Mouse (Mus musculus): ENCODE measurements around the gene Zbtb46. TPM values are rescaled to one million over a fixed set of nuclear protein-coding genes. Genes with fewer than 3 reads are reported as not detected.
A peak's percentile ranks its signal among the peaks of the same experiment; 100 is the strongest.

Gene Zbtb46
- polyA plus RNA-seq, 2 experiments, result 5.3 to 6.8 TPM

DNA sequence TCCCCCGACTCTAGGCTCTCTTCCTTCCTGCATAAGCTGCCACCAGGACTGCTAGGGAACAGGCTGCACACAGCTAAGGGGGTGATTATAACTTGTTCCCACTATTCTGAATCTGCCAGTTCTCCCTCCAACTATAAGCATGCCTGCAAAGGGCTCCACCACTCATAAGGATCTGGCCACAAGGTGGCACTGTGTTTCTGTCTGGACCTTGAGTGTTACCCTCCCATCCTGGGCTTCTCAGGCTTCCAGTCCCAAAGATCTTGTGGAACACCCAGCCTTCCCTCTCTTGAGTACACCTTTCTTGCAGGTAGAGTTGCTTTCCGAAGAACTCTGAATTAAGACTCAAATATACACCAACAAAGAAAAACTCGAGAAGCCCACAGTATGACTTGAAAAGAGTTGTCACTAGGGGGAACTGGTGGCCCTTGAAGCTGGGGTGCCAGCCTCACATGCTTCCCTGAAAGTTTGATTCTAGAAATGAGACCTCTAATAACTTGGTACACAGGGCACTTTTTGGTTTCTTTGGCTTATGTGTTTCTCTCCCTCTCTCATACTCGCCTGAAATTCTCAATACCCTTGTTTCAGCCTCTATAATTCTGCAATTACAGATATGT is 66.5 kb downstream of the Zbtb46 start:
- no peak overlapping the region for H3K4me2 ChIP-seq (ENCODE audit: low read depth)
- peaks cover 10% of the 10 kb centered on the region for H3K36me3 ChIP-seq (replicated peaks; ENCODE audit: control insufficient read depth, insufficient read depth, low read depth)
- DNase-seq (ENCODE audit: low read depth in 3 of 3, low spot score in 3 of 3), result peak; percentile 63 to 68 (median 63)
- no peaks in the 10 kb centered on the region for H3K27me3 ChIP-seq (ENCODE audit: control insufficient read depth, insufficient read depth, low read length)
- TF ChIP-seq EP300 (IDR thresholded peaks at IDR 0.05; ENCODE audit: low read depth) (no peak), CTCF (IDR thresholded peaks at IDR 0.05; ENCODE audit: low read depth) (peak; percentile 95)
- H3K27ac ChIP-seq, result no peak overlapping the region
- 32% methylated on average over 4 of the region's 4 CpGs for WGBS (ENCODE audit: insufficient replicate concordance)
- no peaks in the 10 kb centered on the region for H3K4me1 ChIP-seq (replicated peaks; ENCODE audit: control insufficient read depth in 2 of 2, insufficient read depth in 2 of 2, low read length in 1 of 2)
- peak; percentile 66 for ATAC-seq (ENCODE audit: insufficient read depth)
- no peak overlapping the region for H3K9ac ChIP-seq (replicated peaks)
- H3K9me3 ChIP-seq (ENCODE audit: control insufficient read depth, low read length), result no peaks in the 10 kb centered on the region
- no peak overlapping the region for H3K4me3 ChIP-seq (ENCODE audit: insufficient read depth in 1 of 2, low read depth in 2 of 2, low read length in 2 of 2)

DNA sequence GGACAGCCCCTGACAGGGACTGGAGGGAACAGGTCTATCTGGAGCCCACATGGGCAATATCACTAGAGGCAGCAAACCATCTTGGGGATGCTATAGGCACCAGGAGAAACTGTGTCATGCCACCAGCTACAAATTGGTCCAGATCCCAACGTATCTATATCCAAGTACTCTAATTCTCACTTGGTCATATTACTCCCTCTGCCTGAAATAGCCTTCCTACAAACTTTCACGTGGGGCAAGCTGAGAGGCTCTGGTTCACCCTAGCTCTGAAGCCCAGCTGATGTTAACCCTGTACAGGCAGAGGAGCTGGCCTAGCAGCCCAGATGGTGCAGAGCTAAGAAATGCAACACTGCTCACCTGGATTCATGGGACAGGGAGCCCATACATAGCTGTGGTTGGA is 67.7 kb downstream of the Zbtb46 start:
- H3K27ac ChIP-seq, result no peak overlapping the region
- H3K27me3 ChIP-seq (ENCODE audit: control insufficient read depth, insufficient read depth, low read length), result no peaks in the 10 kb centered on the region
- no peak overlapping the region for H3K4me3 ChIP-seq (ENCODE audit: insufficient read depth in 1 of 2, low read depth in 2 of 2, low read length in 2 of 2)
- TF ChIP-seq CTCF (IDR thresholded peaks at IDR 0.05; ENCODE audit: low read depth) (no peak), EP300 (IDR thresholded peaks at IDR 0.05; ENCODE audit: low read depth) (no peak)
- peaks cover 12% of the 10 kb centered on the region for H3K36me3 ChIP-seq (replicated peaks; ENCODE audit: control insufficient read depth, insufficient read depth, low read depth)
- H3K9me3 ChIP-seq (ENCODE audit: control insufficient read depth, low read length), result no peaks in the 10 kb centered on the region
- no peak for ATAC-seq (ENCODE audit: insufficient read depth)
- H3K9ac ChIP-seq (replicated peaks), result no peak overlapping the region
- H3K4me1 ChIP-seq (replicated peaks; ENCODE audit: control insufficient read depth in 2 of 2, insufficient read depth in 2 of 2, low read length in 1 of 2), result no peaks in the 10 kb centered on the region
- H3K4me2 ChIP-seq (ENCODE audit: low read depth), result no peak overlapping the region
- WGBS (ENCODE audit: insufficient replicate concordance), result 65% methylated on average over 2 of the region's 2 CpGs
- no peak for DNase-seq (ENCODE audit: low read depth in 3 of 3, low spot score in 3 of 3)

DNA sequence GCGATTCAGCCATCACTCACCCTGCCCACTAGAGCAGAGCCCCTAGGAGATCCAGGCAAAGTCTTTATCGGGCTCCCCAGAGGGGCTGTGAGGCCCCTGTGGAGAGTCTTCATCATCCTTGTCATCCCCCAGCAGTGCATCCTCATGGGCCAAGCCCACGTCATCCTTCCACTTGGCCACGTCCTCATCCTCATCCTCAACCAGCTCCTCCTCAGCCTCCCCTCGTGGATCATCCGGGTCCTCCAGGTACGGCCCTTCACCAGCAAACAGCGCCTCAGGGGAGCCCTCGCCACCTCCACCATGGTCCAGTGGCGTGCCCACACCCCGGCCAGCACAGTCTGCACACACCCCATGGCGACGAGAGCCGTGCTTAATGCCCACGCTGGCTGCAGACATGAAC is 68.2 kb downstream of the Zbtb46 start:
- H3K36me3 ChIP-seq (replicated peaks; ENCODE audit: control insufficient read depth, insufficient read depth, low read depth), result peaks cover 12% of the 10 kb centered on the region
- no peak for ATAC-seq (ENCODE audit: insufficient read depth)

DNA sequence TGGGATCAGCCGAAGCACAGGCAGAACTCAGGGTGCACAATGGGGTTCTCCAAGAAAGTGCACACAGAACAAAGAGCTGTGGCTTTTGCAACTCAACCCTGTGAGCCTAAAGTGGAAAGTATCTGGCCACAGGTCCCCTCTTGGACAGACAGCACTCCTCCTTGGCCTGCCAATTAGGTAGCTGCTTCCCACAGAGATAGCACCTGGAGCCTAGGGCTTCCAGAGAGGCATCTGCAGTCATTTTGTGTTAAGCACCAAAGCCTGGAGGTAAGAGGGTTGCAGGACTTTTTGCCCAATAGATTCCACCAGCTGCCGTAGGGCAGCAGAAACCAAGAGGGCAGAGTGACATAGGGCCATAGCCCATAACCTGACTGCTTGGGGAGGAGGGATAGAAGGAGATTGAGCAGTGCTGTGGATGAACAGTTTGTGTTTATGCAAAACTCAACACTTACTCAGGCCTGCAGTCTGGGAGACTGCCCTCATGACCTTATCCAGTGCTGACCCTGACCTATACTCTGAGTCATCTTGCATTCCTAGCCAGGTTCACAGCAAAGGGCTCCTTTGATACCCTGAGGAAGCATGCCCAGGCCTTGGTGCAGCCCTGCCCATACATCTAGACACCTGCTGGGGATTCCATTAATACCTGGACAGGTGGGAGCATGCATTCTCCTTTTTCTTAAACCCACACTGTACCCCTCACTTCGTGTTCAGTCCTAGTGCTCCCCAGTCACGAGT is 68.9 kb downstream of the Zbtb46 start:
- Histone ChIP-seq H3K27ac (no peak overlapping the region), H3K9ac (replicated peaks) (no peak overlapping the region), H3K36me3 (replicated peaks; ENCODE audit: control insufficient read depth, insufficient read depth, low read depth) (peaks cover 12% of the 10 kb centered on the region), H3K4me3 (ENCODE audit: insufficient read depth in 1 of 2, low read depth in 2 of 2, low read length in 2 of 2) (no peak overlapping the region), H3K9me3 (ENCODE audit: control insufficient read depth, low read length) (no peaks in the 10 kb centered on the region), H3K4me2 (ENCODE audit: low read depth) (no peak overlapping the region), H3K4me1 (replicated peaks; ENCODE audit: control insufficient read depth in 2 of 2, insufficient read depth in 2 of 2, low read length in 1 of 2) (no peaks in the 10 kb centered on the region), H3K27me3 (ENCODE audit: control insufficient read depth, insufficient read depth, low read length) (no peaks in the 10 kb centered on the region)
- no peak for DNase-seq (ENCODE audit: low read depth in 3 of 3, low spot score in 3 of 3)
- no peak for ATAC-seq (ENCODE audit: insufficient read depth)
- WGBS (ENCODE audit: insufficient replicate concordance), result 74% methylated on average over 4 of the region's 4 CpGs
- TF ChIP-seq CTCF (IDR thresholded peaks at IDR 0.05; ENCODE audit: low read depth) (no peak), EP300 (IDR thresholded peaks at IDR 0.05; ENCODE audit: low read depth) (no peak)

More for the DNA sequence above, 68.2 kb downstream of the Zbtb46 start:
- no peak overlapping the region for H3K27ac ChIP-seq
- DNase-seq (ENCODE audit: low read depth in 3 of 3, low spot score in 3 of 3), result no peak
- no peaks in the 10 kb centered on the region for H3K9me3 ChIP-seq (ENCODE audit: control insufficient read depth, low read length)
- H3K27me3 ChIP-seq (ENCODE audit: control insufficient read depth, insufficient read depth, low read length), result no peaks in the 10 kb centered on the region
- WGBS (ENCODE audit: insufficient replicate concordance), result 82% methylated on average over 15 of the region's 15 CpGs
- no peak for TF ChIP-seq EP300 (IDR thresholded peaks at IDR 0.05; ENCODE audit: low read depth)
- H3K9ac ChIP-seq (replicated peaks), result no peak overlapping the region
- no peaks in the 10 kb centered on the region for H3K4me1 ChIP-seq (replicated peaks; ENCODE audit: control insufficient read depth in 2 of 2, insufficient read depth in 2 of 2, low read length in 1 of 2)
- H3K4me3 ChIP-seq (ENCODE audit: insufficient read depth in 1 of 2, low read depth in 2 of 2, low read length in 2 of 2), result no peak overlapping the region
- no peak overlapping the region for H3K4me2 ChIP-seq (ENCODE audit: low read depth)

DNA sequence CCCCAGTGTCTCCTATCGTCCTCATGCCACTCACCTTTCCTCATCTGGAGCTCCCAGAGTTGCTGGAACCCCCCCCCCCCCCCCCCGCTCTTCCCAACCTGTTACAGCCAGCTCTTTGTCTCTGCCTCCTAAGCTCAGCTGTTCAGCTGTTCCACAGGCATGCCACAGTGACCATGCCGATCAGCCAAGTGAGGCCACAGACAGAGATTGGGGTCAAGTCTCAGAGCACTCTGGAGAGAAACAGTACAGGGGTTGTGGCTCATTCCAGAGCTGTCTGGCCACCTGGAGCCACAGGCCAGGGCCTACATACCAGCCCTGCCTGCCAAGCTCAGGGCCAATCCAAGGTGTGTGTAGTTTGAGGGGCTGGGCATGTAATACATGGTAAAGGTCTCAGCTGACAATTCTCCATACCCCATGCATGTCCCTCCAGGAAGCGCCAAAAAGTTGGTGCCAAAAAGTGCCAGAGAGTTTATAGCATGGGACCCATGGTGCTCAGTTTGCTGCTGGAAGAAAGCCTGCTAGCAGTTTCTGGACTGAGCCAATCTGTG is 72.5 kb downstream of the Zbtb46 start:
- Histone ChIP-seq H3K27me3 (ENCODE audit: control insufficient read depth, insufficient read depth, low read length) (no peaks in the 10 kb centered on the region), H3K9me3 (ENCODE audit: control insufficient read depth, low read length) (no peaks in the 10 kb centered on the region), H3K36me3 (replicated peaks; ENCODE audit: control insufficient read depth, insufficient read depth, low read depth) (peaks cover 16% of the 10 kb centered on the region), H3K4me1 (replicated peaks; ENCODE audit: control insufficient read depth in 2 of 2, insufficient read depth in 2 of 2, low read length in 1 of 2) (no peaks in the 10 kb centered on the region), H3K4me2 (ENCODE audit: low read depth) (no peak overlapping the region), H3K4me3 (ENCODE audit: insufficient read depth in 1 of 2, low read depth in 2 of 2, low read length in 2 of 2) (no peak overlapping the region), H3K27ac (no peak overlapping the region), H3K9ac (replicated peaks) (no peak overlapping the region)
- TF ChIP-seq CTCF (IDR thresholded peaks at IDR 0.05; ENCODE audit: low read depth) (no peak), EP300 (IDR thresholded peaks at IDR 0.05; ENCODE audit: low read depth) (no peak)
- whole genome bisulfite sequencing (ENCODE audit: insufficient replicate concordance), result 77% methylated on average over 3 of the region's 4 CpGs
- no peak for DNase-seq (ENCODE audit: low read depth in 3 of 3, low spot score in 3 of 3)
- no peak for ATAC-seq (ENCODE audit: insufficient read depth)
